Mouse (Mus musculus): ENCODE results near the gene Vil1. TPM values are rescaled to one million over a fixed set of nuclear protein-coding genes. Genes with fewer than 3 reads are reported as not detected.

The Vil1 gene
- polyA plus RNA-seq, 1 experiment from 2014 or later: 5.9 TPM

GRCm38 (mm10) chr1:74384525-74384924, 24.7 kb upstream of the Vil1 start:
- no peaks in the 10 kb centered on the region for H3K9me3 ChIP-seq (ENCODE audit: control insufficient read depth, low read depth, low read length)
- ATAC-seq (ENCODE audit: insufficient number of reproducible peaks, insufficient read depth, low FRiP score, low read depth): no peak
- no peak overlapping the region for H3K4me2 ChIP-seq (replicated peaks; ENCODE audit: low read depth, low read length)
- WGBS: 83% methylated on average over 8 of the region's 8 CpGs
- no peak overlapping the region for H3K27ac ChIP-seq (ENCODE audit: low read length)
- no peak overlapping the region for H3K4me3 ChIP-seq (ENCODE audit: low read depth, low read length)
- no peaks in the 10 kb centered on the region for H3K27me3 ChIP-seq (ENCODE audit: control insufficient read depth, insufficient read depth, low read length)
- no peaks in the 10 kb centered on the region for H3K36me3 ChIP-seq (ENCODE audit: control insufficient read depth, insufficient read depth, low read length)
- H3K9ac ChIP-seq (replicated peaks; ENCODE audit: low read depth, low read length): no peak overlapping the region
- peaks cover 10% of the 10 kb centered on the region; the same call in 1 of the 2 replicates for H3K4me1 ChIP-seq (ENCODE audit: control insufficient read depth, insufficient read depth, low read length)

GRCm38 (mm10) chr1:74385064-74385463, 24.1 kb upstream of the Vil1 start:
- 88% methylated on average over 10 of the region's 10 CpGs for WGBS
- H3K36me3 ChIP-seq (ENCODE audit: control insufficient read depth, insufficient read depth, low read length): no peaks in the 10 kb centered on the region
- peaks cover 10% of the 10 kb centered on the region; the same call in 1 of the 2 replicates for H3K4me1 ChIP-seq (ENCODE audit: control insufficient read depth, insufficient read depth, low read length)
- H3K9ac ChIP-seq (replicated peaks; ENCODE audit: low read depth, low read length): no peak overlapping the region
- no peak overlapping the region for H3K4me3 ChIP-seq (ENCODE audit: low read depth, low read length)
- H3K27me3 ChIP-seq (ENCODE audit: control insufficient read depth, insufficient read depth, low read length): no peaks in the 10 kb centered on the region
- no peak overlapping the region for H3K4me2 ChIP-seq (replicated peaks; ENCODE audit: low read depth, low read length)
- no peak overlapping the region for H3K27ac ChIP-seq (ENCODE audit: low read length)
- ATAC-seq (ENCODE audit: insufficient number of reproducible peaks, insufficient read depth, low FRiP score, low read depth): no peak
- H3K9me3 ChIP-seq (ENCODE audit: control insufficient read depth, low read depth, low read length): no peaks in the 10 kb centered on the region

GRCm38 (mm10) chr1:74385531-74385930, 23.6 kb upstream of the Vil1 start:
- Histone ChIP-seq H3K9ac (replicated peaks; ENCODE audit: low read depth, low read length) (no peak overlapping the region), H3K27ac (ENCODE audit: low read length) (no peak overlapping the region), H3K36me3 (ENCODE audit: control insufficient read depth, insufficient read depth, low read length) (no peaks in the 10 kb centered on the region), H3K4me1 (ENCODE audit: control insufficient read depth, insufficient read depth, low read length) (peaks cover 13% of the 10 kb centered on the region; the same call in 1 of the 2 replicates), H3K9me3 (ENCODE audit: control insufficient read depth, low read depth, low read length) (no peaks in the 10 kb centered on the region), H3K27me3 (ENCODE audit: control insufficient read depth, insufficient read depth, low read length) (no peaks in the 10 kb centered on the region), H3K4me2 (replicated peaks; ENCODE audit: low read depth, low read length) (no peak overlapping the region), H3K4me3 (ENCODE audit: low read depth, low read length) (no peak overlapping the region)
- WGBS: 88% methylated on average over 8 of the region's 8 CpGs
- ATAC-seq (ENCODE audit: insufficient number of reproducible peaks, insufficient read depth, low FRiP score, low read depth): no peak

GRCm38 (mm10) chr1:74386363-74386713, 22.8 kb upstream of the Vil1 start:
- peak overlapping the region; percentile 50; the same call in 1 of the 2 replicates for H3K9ac ChIP-seq (replicated peaks; ENCODE audit: low read depth, low read length)
- peaks cover 19% of the 10 kb centered on the region; the same call in 1 of the 2 replicates for H3K4me1 ChIP-seq (ENCODE audit: control insufficient read depth, insufficient read depth, low read length)
- peak overlapping the region; percentile 43 for H3K4me2 ChIP-seq (replicated peaks; ENCODE audit: low read depth, low read length)
- H3K36me3 ChIP-seq (ENCODE audit: control insufficient read depth, insufficient read depth, low read length): no peaks in the 10 kb centered on the region
- H3K27ac ChIP-seq (ENCODE audit: low read length): peak overlapping the region; percentile 99
- H3K9me3 ChIP-seq (ENCODE audit: control insufficient read depth, low read depth, low read length): no peaks in the 10 kb centered on the region
- 51% methylated on average over 8 of the region's 10 CpGs for WGBS
- no peak for ATAC-seq (ENCODE audit: insufficient number of reproducible peaks, insufficient read depth, low FRiP score, low read depth)
- H3K4me3 ChIP-seq (ENCODE audit: low read depth, low read length): peak overlapping the region; percentile 35
- H3K27me3 ChIP-seq (ENCODE audit: control insufficient read depth, insufficient read depth, low read length): no peaks in the 10 kb centered on the region

GRCm38 (mm10) chr1:74386714-74387385, 22.3 kb upstream of the Vil1 start:
- H3K4me2 ChIP-seq (replicated peaks; ENCODE audit: low read depth, low read length): peak overlapping the region; percentile 43
- ATAC-seq (ENCODE audit: insufficient number of reproducible peaks, insufficient read depth, low FRiP score, low read depth): peak; percentile 87
- H3K27ac ChIP-seq (ENCODE audit: low read length): peak overlapping the region; percentile 99
- under 1% methylated on average over 26 of the region's 26 CpGs for WGBS
- H3K4me3 ChIP-seq (ENCODE audit: low read depth, low read length): peak overlapping the region; percentile 35
- no peaks in the 10 kb centered on the region for H3K27me3 ChIP-seq (ENCODE audit: control insufficient read depth, insufficient read depth, low read length)
- H3K9me3 ChIP-seq (ENCODE audit: control insufficient read depth, low read depth, low read length): no peaks in the 10 kb centered on the region
- H3K4me1 ChIP-seq (ENCODE audit: control insufficient read depth, insufficient read depth, low read length): peaks cover 19% of the 10 kb centered on the region; the same call in 1 of the 2 replicates
- no peaks in the 10 kb centered on the region for H3K36me3 ChIP-seq (ENCODE audit: control insufficient read depth, insufficient read depth, low read length)
- peak overlapping the region; percentile 50 for H3K9ac ChIP-seq (replicated peaks; ENCODE audit: low read depth, low read length)

GRCm38 (mm10) chr1:74387386-74387988, 21.7 kb upstream of the Vil1 start:
- H3K4me3 ChIP-seq (ENCODE audit: low read depth, low read length): peak overlapping the region; percentile 35
- peaks cover 21% of the 10 kb centered on the region; the same call in 1 of the 2 replicates for H3K4me1 ChIP-seq (ENCODE audit: control insufficient read depth, insufficient read depth, low read length)
- peak overlapping the region; percentile 43 for H3K4me2 ChIP-seq (replicated peaks; ENCODE audit: low read depth, low read length)
- no peaks in the 10 kb centered on the region for H3K27me3 ChIP-seq (ENCODE audit: control insufficient read depth, insufficient read depth, low read length)
- H3K36me3 ChIP-seq (ENCODE audit: control insufficient read depth, insufficient read depth, low read length): no peaks in the 10 kb centered on the region
- ATAC-seq (ENCODE audit: insufficient number of reproducible peaks, insufficient read depth, low FRiP score, low read depth): no peak
- H3K9ac ChIP-seq (replicated peaks; ENCODE audit: low read depth, low read length): peak overlapping the region; percentile 50; the same call in 1 of the 2 replicates
- H3K9me3 ChIP-seq (ENCODE audit: control insufficient read depth, low read depth, low read length): no peaks in the 10 kb centered on the region
- H3K27ac ChIP-seq (ENCODE audit: low read length): peak overlapping the region; percentile 99
- 51% methylated on average over 15 of the region's 15 CpGs for WGBS

- Histone ChIP-seq H3K27ac (ENCODE audit: low read length) (no peak overlapping the region), H3K4me1 (ENCODE audit: control insufficient read depth, insufficient read depth, low read length) (peaks cover 29% of the 10 kb centered on the region; the same call in 1 of the 2 replicates), H3K9me3 (ENCODE audit: control insufficient read depth, low read depth, low read length) (no peaks in the 10 kb centered on the region), H3K4me2 (replicated peaks; ENCODE audit: low read depth, low read length) (no peak overlapping the region), H3K36me3 (ENCODE audit: control insufficient read depth, insufficient read depth, low read length) (peaks cover under 1% of the 10 kb centered on the region; the same call in 1 of the 2 replicates), H3K4me3 (ENCODE audit: low read depth, low read length) (no peak overlapping the region), H3K9ac (replicated peaks; ENCODE audit: low read depth, low read length) (no peak overlapping the region), H3K27me3 (ENCODE audit: control insufficient read depth, insufficient read depth, low read length) (no peaks in the 10 kb centered on the region)
- 82% methylated on average over 7 of the region's 7 CpGs for WGBS
- no peak for ATAC-seq (ENCODE audit: insufficient number of reproducible peaks, insufficient read depth, low FRiP score, low read depth)
Observed at GRCm38 (mm10) chr1:74388398-74388920, 20.7 kb upstream of the Vil1 start.

- Histone ChIP-seq H3K4me3 (ENCODE audit: low read depth, low read length) (peak overlapping the region; percentile 95; the same call in 1 of the 2 replicates), H3K27me3 (ENCODE audit: control insufficient read depth, insufficient read depth, low read length) (no peaks in the 10 kb centered on the region), H3K9ac (replicated peaks; ENCODE audit: low read depth, low read length) (peak overlapping the region; percentile 26), H3K9me3 (ENCODE audit: control insufficient read depth, low read depth, low read length) (no peaks in the 10 kb centered on the region), H3K4me2 (replicated peaks; ENCODE audit: low read depth, low read length) (peak overlapping the region; percentile 42), H3K36me3 (ENCODE audit: control insufficient read depth, insufficient read depth, low read length) (peaks cover 14% of the 10 kb centered on the region), H3K4me1 (ENCODE audit: control insufficient read depth, insufficient read depth, low read length) (peaks cover 33% of the 10 kb centered on the region; the same call in 1 of the 2 replicates), H3K27ac (ENCODE audit: low read length) (peak overlapping the region; percentile 99)
- no peak for ATAC-seq (ENCODE audit: insufficient number of reproducible peaks, insufficient read depth, low FRiP score, low read depth)
- WGBS: 5% methylated on average over 29 of the region's 29 CpGs
Observed at GRCm38 (mm10) chr1:74389831-74390286, 19.3 kb upstream of the Vil1 start.
